Mouse (Mus musculus): ENCODE measurements at regions not wholly inside any gene's neighbourhood (a gene's known extent, or its start where the extent isn't known, plus 50 kb on each side); places are given as distances from the start of the nearest gene placed in this dataset.

- TF ChIP-seq CTCF (IDR thresholded peaks at IDR 0.05; ENCODE audit: low read depth) (no peak), EP300 (IDR thresholded peaks at IDR 0.05; ENCODE audit: low read depth) (no peak)
- no peak for ATAC-seq (ENCODE audit: insufficient read depth, low read depth)
- H3K4me1 ChIP-seq (ENCODE audit: control insufficient read depth, insufficient read depth): peaks cover 10% of the 10 kb centered on the region
- no peak overlapping the region for H3K9ac ChIP-seq (replicated peaks; ENCODE audit: low read depth, low read length)
- no peaks in the 10 kb centered on the region for H3K27me3 ChIP-seq (ENCODE audit: control insufficient read depth, insufficient read depth, low read length)
- H3K36me3 ChIP-seq (replicated peaks; ENCODE audit: control insufficient read depth, insufficient read depth, low read length): no peaks in the 10 kb centered on the region
- H3K4me2 ChIP-seq (ENCODE audit: low read depth, low read length): no peak overlapping the region
- H3K9me3 ChIP-seq (replicated peaks; ENCODE audit: control insufficient read depth, low read length): no peaks in the 10 kb centered on the region
- DNase-seq (ENCODE audit: low spot score): no peak
- H3K4me3 ChIP-seq (ENCODE audit: low read depth, low read length): no peak overlapping the region
- no peak overlapping the region for H3K27ac ChIP-seq (ENCODE audit: low read depth)
- WGBS: 80% methylated on average over 6 of the region's 6 CpGs
Observed at GRCm38 (mm10) chr2:147707156-147707555, 339.6 kb downstream of the Foxa2 start.

GRCm38 (mm10) chr2:147703981-147704380 lies 342.3 kb downstream of the Pax1 start:
- ATAC-seq (ENCODE audit: insufficient read depth, low read depth): no peak
- no peaks in the 10 kb centered on the region for H3K36me3 ChIP-seq (replicated peaks; ENCODE audit: control insufficient read depth, insufficient read depth, low read length)
- H3K27me3 ChIP-seq (ENCODE audit: control insufficient read depth, insufficient read depth, low read length): no peaks in the 10 kb centered on the region
- DNase-seq (ENCODE audit: low spot score): no peak
- WGBS: 72% methylated on average over 10 of the region's 10 CpGs
- H3K4me2 ChIP-seq (ENCODE audit: low read depth, low read length): no peak overlapping the region
- TF ChIP-seq CTCF (IDR thresholded peaks at IDR 0.05; ENCODE audit: low read depth): no peak
- TF ChIP-seq EP300 (IDR thresholded peaks at IDR 0.05; ENCODE audit: low read depth): no peak
- no peaks in the 10 kb centered on the region for H3K4me1 ChIP-seq (ENCODE audit: control insufficient read depth, insufficient read depth)
- no peak overlapping the region for H3K27ac ChIP-seq (ENCODE audit: low read depth)
- no peaks in the 10 kb centered on the region for H3K9me3 ChIP-seq (replicated peaks; ENCODE audit: control insufficient read depth, low read length)
- no peak overlapping the region for H3K9ac ChIP-seq (replicated peaks; ENCODE audit: low read depth, low read length)
- no peak overlapping the region for H3K4me3 ChIP-seq (ENCODE audit: low read depth, low read length)

GRCm38 (mm10) chr2:147702330-147703063 lies 340.8 kb downstream of the Pax1 start:
- DNase-seq (ENCODE audit: low spot score): no peak
- Histone ChIP-seq H3K4me1 (ENCODE audit: control insufficient read depth, insufficient read depth) (no peaks in the 10 kb centered on the region), H3K27me3 (ENCODE audit: control insufficient read depth, insufficient read depth, low read length) (no peaks in the 10 kb centered on the region), H3K9ac (replicated peaks; ENCODE audit: low read depth, low read length) (no peak overlapping the region), H3K36me3 (replicated peaks; ENCODE audit: control insufficient read depth, insufficient read depth, low read length) (no peaks in the 10 kb centered on the region), H3K9me3 (replicated peaks; ENCODE audit: control insufficient read depth, low read length) (no peaks in the 10 kb centered on the region), H3K4me2 (ENCODE audit: low read depth, low read length) (no peak overlapping the region), H3K4me3 (ENCODE audit: low read depth, low read length) (no peak overlapping the region), H3K27ac (ENCODE audit: low read depth) (no peak overlapping the region)
- 51% methylated on average over 6 of the region's 6 CpGs for WGBS
- no peak for ATAC-seq (ENCODE audit: insufficient read depth, low read depth)
- no peak for TF ChIP-seq CTCF (IDR thresholded peaks at IDR 0.05; ENCODE audit: low read depth)
- no peak for TF ChIP-seq EP300 (IDR thresholded peaks at IDR 0.05; ENCODE audit: low read depth)

- Histone ChIP-seq H3K4me1 (ENCODE audit: control insufficient read depth, insufficient read depth) (no peaks in the 10 kb centered on the region), H3K9me3 (replicated peaks; ENCODE audit: control insufficient read depth, low read length) (no peaks in the 10 kb centered on the region), H3K4me2 (ENCODE audit: low read depth, low read length) (no peak overlapping the region), H3K27me3 (ENCODE audit: control insufficient read depth, insufficient read depth, low read length) (no peaks in the 10 kb centered on the region), H3K4me3 (ENCODE audit: low read depth, low read length) (no peak overlapping the region), H3K36me3 (replicated peaks; ENCODE audit: control insufficient read depth, insufficient read depth, low read length) (no peaks in the 10 kb centered on the region), H3K27ac (ENCODE audit: low read depth) (no peak overlapping the region), H3K9ac (replicated peaks; ENCODE audit: low read depth, low read length) (no peak overlapping the region)
- TF ChIP-seq CTCF (IDR thresholded peaks at IDR 0.05; ENCODE audit: low read depth): no peak
- no peak for TF ChIP-seq EP300 (IDR thresholded peaks at IDR 0.05; ENCODE audit: low read depth)
- 70% methylated on average over 6 of the region's 6 CpGs for WGBS
- DNase-seq (ENCODE audit: low spot score) (no peak), ATAC-seq (ENCODE audit: insufficient read depth, low read depth) (no peak)
Observed at GRCm38 (mm10) chr2:147699524-147700081, 337.9 kb downstream of the Pax1 start.

- no peak for TF ChIP-seq EP300 (IDR thresholded peaks at IDR 0.05; ENCODE audit: low read depth)
- no peak for TF ChIP-seq CTCF (IDR thresholded peaks at IDR 0.05; ENCODE audit: low read depth)
- Histone ChIP-seq H3K9ac (replicated peaks; ENCODE audit: low read depth, low read length) (no peak overlapping the region), H3K27me3 (ENCODE audit: control insufficient read depth, insufficient read depth, low read length) (no peaks in the 10 kb centered on the region), H3K4me3 (ENCODE audit: low read depth, low read length) (no peak overlapping the region), H3K27ac (ENCODE audit: low read depth) (no peak overlapping the region), H3K4me1 (ENCODE audit: control insufficient read depth, insufficient read depth) (no peaks in the 10 kb centered on the region), H3K4me2 (ENCODE audit: low read depth, low read length) (no peak overlapping the region), H3K9me3 (replicated peaks; ENCODE audit: control insufficient read depth, low read length) (no peaks in the 10 kb centered on the region), H3K36me3 (replicated peaks; ENCODE audit: control insufficient read depth, insufficient read depth, low read length) (no peaks in the 10 kb centered on the region)
- ATAC-seq (ENCODE audit: insufficient read depth, low read depth): no peak
- no peak for DNase-seq (ENCODE audit: low spot score)
- WGBS: 80% methylated on average over 10 of the region's 10 CpGs
Observed at GRCm38 (mm10) chr2:147691896-147692295, 330.2 kb downstream of the Pax1 start.

Data from heart, postnatal 0 days (tissue).